Mouse (Mus musculus): Measurements from ENCODE around the gene Wnt5b. TPM values are rescaled to one million over a fixed set of nuclear protein-coding genes. Genes with fewer than 3 reads are reported as not detected.

Gene Wnt5b
- polyA plus RNA-seq, 1 experiment from 2014 or later, result 21.9 TPM

- Histone ChIP-seq H3K4me3 (replicated peaks) (no peak overlapping the region), H3K4me1 (replicated peaks) (peaks cover 7% of the 10 kb centered on the region), H3K27ac (no peak overlapping the region), H3K36me3 (no peaks in the 10 kb centered on the region), H3K27me3 (no peaks in the 10 kb centered on the region; the same call in 1 of the 2 replicates), H3K9ac (replicated peaks) (no peak overlapping the region), H3K4me2 (no peak overlapping the region), H3K9me3 (no peaks in the 10 kb centered on the region)
- 86% methylated on average over 15 of the region's 15 CpGs for WGBS
- ATAC-seq (ENCODE audit: insufficient number of reproducible peaks, insufficient read depth, low FRiP score, low TSS enrichment, low read depth), result no peak
These were observed 129.7 kb downstream of the Wnt5b start for GRCm38 (mm10) chr6:119414262-119415043.

- H3K27me3 ChIP-seq, result no peaks in the 10 kb centered on the region; the same call in 1 of the 2 replicates
- H3K36me3 ChIP-seq, result no peaks in the 10 kb centered on the region
- no peaks in the 10 kb centered on the region for H3K9me3 ChIP-seq
- H3K27ac ChIP-seq, result no peak overlapping the region
- H3K4me3 ChIP-seq (replicated peaks), result no peak overlapping the region
- H3K4me1 ChIP-seq (replicated peaks), result peaks cover 11% of the 10 kb centered on the region
- H3K9ac ChIP-seq (replicated peaks), result no peak overlapping the region
- 92% methylated on average over 4 of the region's 4 CpGs for WGBS
- ATAC-seq (ENCODE audit: insufficient number of reproducible peaks, insufficient read depth, low FRiP score, low TSS enrichment, low read depth), result no peak
- no peak overlapping the region for H3K4me2 ChIP-seq
These were observed 131.6 kb downstream of the Wnt5b start for GRCm38 (mm10) chr6:119412588-119412987.

- Histone ChIP-seq H3K9ac (replicated peaks) (no peak overlapping the region), H3K4me2 (no peak overlapping the region), H3K9me3 (no peaks in the 10 kb centered on the region), H3K27me3 (no peaks in the 10 kb centered on the region; the same call in 1 of the 2 replicates), H3K4me1 (replicated peaks) (0 out of 2 replicates have a peak, but pooled peaks cover 5% of the 10 kb centered on the region), H3K27ac (no peak overlapping the region), H3K4me3 (replicated peaks) (no peak overlapping the region), H3K36me3 (no peaks in the 10 kb centered on the region)
- WGBS, result 88% methylated on average over 3 of the region's 3 CpGs
- no peak for ATAC-seq (ENCODE audit: insufficient number of reproducible peaks, insufficient read depth, low FRiP score, low TSS enrichment, low read depth)
These were observed 132.6 kb downstream of the Wnt5b start for GRCm38 (mm10) chr6:119411511-119411910.

- no peak for ATAC-seq (ENCODE audit: insufficient number of reproducible peaks, insufficient read depth, low FRiP score, low TSS enrichment, low read depth)
- H3K4me2 ChIP-seq, result no peak overlapping the region
- 73% methylated on average over 1 of the region's 1 CpGs for WGBS
- 0 out of 2 replicates have a peak, but pooled peaks cover 5% of the 10 kb centered on the region for H3K4me1 ChIP-seq (replicated peaks)
- H3K9me3 ChIP-seq, result no peaks in the 10 kb centered on the region
- H3K27ac ChIP-seq, result no peak overlapping the region
- H3K36me3 ChIP-seq, result no peaks in the 10 kb centered on the region
- no peak overlapping the region for H3K9ac ChIP-seq (replicated peaks)
- no peak overlapping the region for H3K4me3 ChIP-seq (replicated peaks)
- no peaks in the 10 kb centered on the region; the same call in 1 of the 2 replicates for H3K27me3 ChIP-seq
These were observed 134.4 kb downstream of the Wnt5b start for GRCm38 (mm10) chr6:119409766-119410165.

GRCm38 (mm10) chr6:119408582-119408981 lies 135.6 kb downstream of the Wnt5b start:
- ATAC-seq (ENCODE audit: insufficient number of reproducible peaks, insufficient read depth, low FRiP score, low TSS enrichment, low read depth), result no peak
- H3K4me2 ChIP-seq, result no peak overlapping the region
- no peaks in the 10 kb centered on the region for H3K27me3 ChIP-seq
- WGBS, result 76% methylated on average over 9 of the region's 9 CpGs
- H3K36me3 ChIP-seq, result no peaks in the 10 kb centered on the region
- H3K4me1 ChIP-seq (replicated peaks), result 0 out of 2 replicates have a peak, but pooled peaks cover 5% of the 10 kb centered on the region
- H3K27ac ChIP-seq, result no peak overlapping the region
- no peak overlapping the region for H3K4me3 ChIP-seq (replicated peaks)
- H3K9ac ChIP-seq (replicated peaks), result no peak overlapping the region
- H3K9me3 ChIP-seq, result no peaks in the 10 kb centered on the region

GRCm38 (mm10) chr6:119407818-119408217 lies 136.3 kb downstream of the Wnt5b start:
- no peak overlapping the region for H3K9ac ChIP-seq (replicated peaks)
- H3K27me3 ChIP-seq, result no peaks in the 10 kb centered on the region
- WGBS, result 54% methylated on average over 6 of the region's 6 CpGs
- no peak for ATAC-seq (ENCODE audit: insufficient number of reproducible peaks, insufficient read depth, low FRiP score, low TSS enrichment, low read depth)
- H3K4me3 ChIP-seq (replicated peaks), result no peak overlapping the region
- no peaks in the 10 kb centered on the region for H3K9me3 ChIP-seq
- no peaks in the 10 kb centered on the region for H3K36me3 ChIP-seq
- H3K27ac ChIP-seq, result no peak overlapping the region
- 0 out of 2 replicates have a peak, but pooled peaks cover 5% of the 10 kb centered on the region for H3K4me1 ChIP-seq (replicated peaks)
- H3K4me2 ChIP-seq, result no peak overlapping the region

- H3K27me3 ChIP-seq, result no peaks in the 10 kb centered on the region
- H3K9ac ChIP-seq (replicated peaks), result no peak overlapping the region
- H3K4me2 ChIP-seq, result no peak overlapping the region
- no peaks in the 10 kb centered on the region for H3K36me3 ChIP-seq
- no peak for ATAC-seq (ENCODE audit: insufficient number of reproducible peaks, insufficient read depth, low FRiP score, low TSS enrichment, low read depth)
- H3K4me3 ChIP-seq (replicated peaks), result no peak overlapping the region
- no peaks in the 10 kb centered on the region for H3K9me3 ChIP-seq
- WGBS, result 80% methylated on average over 8 of the region's 8 CpGs
- H3K27ac ChIP-seq, result no peak overlapping the region
- 0 out of 2 replicates have a peak, but pooled peaks cover 5% of the 10 kb centered on the region for H3K4me1 ChIP-seq (replicated peaks)
These were observed 137.6 kb downstream of the Wnt5b start for GRCm38 (mm10) chr6:119406528-119406927.

- 0 out of 2 replicates have a peak, but pooled peaks cover 5% of the 10 kb centered on the region for H3K4me1 ChIP-seq (replicated peaks)
- whole genome bisulfite sequencing, result 43% methylated on average over 7 of the region's 7 CpGs
- H3K4me2 ChIP-seq, result no peak overlapping the region
- no peak overlapping the region for H3K27ac ChIP-seq
- no peak overlapping the region for H3K9ac ChIP-seq (replicated peaks)
- H3K4me3 ChIP-seq (replicated peaks), result no peak overlapping the region
- no peaks in the 10 kb centered on the region for H3K9me3 ChIP-seq
- H3K36me3 ChIP-seq, result no peaks in the 10 kb centered on the region
- H3K27me3 ChIP-seq, result no peaks in the 10 kb centered on the region
- no peak for ATAC-seq (ENCODE audit: insufficient number of reproducible peaks, insufficient read depth, low FRiP score, low TSS enrichment, low read depth)
These were observed 138.8 kb downstream of the Wnt5b start for GRCm38 (mm10) chr6:119405310-119405709.

GRCm38 (mm10) chr6:119404854-119405253 lies 139.3 kb downstream of the Wnt5b start:
- H3K27ac ChIP-seq, result no peak overlapping the region
- no peaks in the 10 kb centered on the region for H3K27me3 ChIP-seq
- H3K9me3 ChIP-seq, result no peaks in the 10 kb centered on the region
- 85% methylated on average over 4 of the region's 4 CpGs for WGBS
- H3K4me2 ChIP-seq, result no peak overlapping the region
- no peak overlapping the region for H3K4me3 ChIP-seq (replicated peaks)
- no peak overlapping the region for H3K9ac ChIP-seq (replicated peaks)
- no peaks in the 10 kb centered on the region for H3K36me3 ChIP-seq
- H3K4me1 ChIP-seq (replicated peaks), result 0 out of 2 replicates have a peak, but pooled peaks cover 5% of the 10 kb centered on the region
- no peak for ATAC-seq (ENCODE audit: insufficient number of reproducible peaks, insufficient read depth, low FRiP score, low TSS enrichment, low read depth)

- H3K4me2 ChIP-seq, result no peak overlapping the region
- no peak overlapping the region for H3K4me3 ChIP-seq (replicated peaks)
- H3K9ac ChIP-seq (replicated peaks), result no peak overlapping the region
- ATAC-seq (ENCODE audit: insufficient number of reproducible peaks, insufficient read depth, low FRiP score, low TSS enrichment, low read depth), result no peak
- no peaks in the 10 kb centered on the region for H3K9me3 ChIP-seq
- H3K27me3 ChIP-seq, result no peaks in the 10 kb centered on the region
- 90% methylated on average over 3 of the region's 3 CpGs for WGBS
- H3K4me1 ChIP-seq (replicated peaks), result 0 out of 2 replicates have a peak, but pooled peaks cover 4% of the 10 kb centered on the region
- H3K27ac ChIP-seq, result no peak overlapping the region
- no peaks in the 10 kb centered on the region for H3K36me3 ChIP-seq
These were observed 141.2 kb downstream of the Wnt5b start for GRCm38 (mm10) chr6:119402976-119403375.

- H3K4me3 ChIP-seq (replicated peaks), result no peak overlapping the region
- H3K27me3 ChIP-seq, result no peaks in the 10 kb centered on the region
- H3K36me3 ChIP-seq, result no peaks in the 10 kb centered on the region
- no peak overlapping the region for H3K4me2 ChIP-seq
- H3K9me3 ChIP-seq, result no peaks in the 10 kb centered on the region
- H3K9ac ChIP-seq (replicated peaks), result no peak overlapping the region
- WGBS, result 92% methylated on average over 8 of the region's 8 CpGs
- H3K4me1 ChIP-seq (replicated peaks), result no peaks in the 10 kb centered on the region
- H3K27ac ChIP-seq, result no peak overlapping the region
- ATAC-seq (ENCODE audit: insufficient number of reproducible peaks, insufficient read depth, low FRiP score, low TSS enrichment, low read depth), result no peak
These were observed 142.4 kb downstream of the Wnt5b start for GRCm38 (mm10) chr6:119401545-119402304.
